Mouse (Mus musculus) C2C12 (cell line): ENCODE measurements around the gene Hyal1. TPM values are rescaled to one million over a fixed set of nuclear protein-coding genes. Genes with fewer than 3 reads are reported as not detected.

Source experiments
- H3K27me3 ChIP-seq: one replicate; pipeline ENCODE4 v1.6.1; 2011; ENCODE audit not compliant: control insufficient read depth, insufficient read depth, insufficient read length
- H3K36me3 ChIP-seq: one replicate; pipeline ENCODE4 v1.6.1; 2011; ENCODE audit not compliant: control insufficient read depth, insufficient read depth
- H3K4me3 ChIP-seq: one replicate; pipeline ENCODE4 v1.5.1; 2011; ENCODE audit warnings: mild to moderate bottlenecking, control low read depth; ENCODE audit not compliant: poor library complexity, insufficient read depth, severe bottlenecking
- H3K79me2 ChIP-seq: one replicate; pipeline ENCODE4 v1.6.1; 2011; ENCODE audit not compliant: control insufficient read depth, insufficient read depth
- H3K79me3 ChIP-seq: one replicate; pipeline ENCODE4 v1.6.1; 2011; ENCODE audit warnings: low read depth, control low read depth
- H3ac ChIP-seq: one replicate; pipeline ENCODE3; 2011; ENCODE audit warnings: low read depth; ENCODE audit not compliant: control insufficient read depth, insufficient read length
- CEBPB ChIP-seq: IDR thresholded peaks from one replicate; pipeline ENCODE4 v1.6.1; 2011; ENCODE audit warnings: low read depth, mild to moderate bottlenecking, control low read depth, moderate library complexity
- CTCF ChIP-seq: IDR thresholded peaks from one replicate; pipeline ENCODE4 v1.5.1; 2011; ENCODE audit not compliant: control insufficient read depth, insufficient read depth, insufficient read length
- FOSL1 ChIP-seq: IDR thresholded peaks from one replicate; pipeline ENCODE4 v1.8.0; 2011; ENCODE audit warnings: mild to moderate bottlenecking, low read length; ENCODE audit not compliant: poor library complexity, insufficient read depth, severe bottlenecking
- MAX ChIP-seq: IDR thresholded peaks from one replicate; pipeline ENCODE4 v1.6.1; 2011; ENCODE audit warnings: mild to moderate bottlenecking, control low read depth
- MYOD1 ChIP-seq: IDR thresholded peaks from one replicate; pipeline ENCODE4 v1.6.1; 2011; ENCODE audit warnings: low read depth; ENCODE audit not compliant: control insufficient read depth, insufficient read length
- MYOG ChIP-seq: IDR thresholded peaks from one replicate; pipeline ENCODE4 v1.6.1; 2011; ENCODE audit not compliant: control insufficient read depth, insufficient read length; ENCODE audit errors: extremely low read depth
- USF1 ChIP-seq: IDR thresholded peaks from one replicate; pipeline ENCODE4 v1.6.1; 2011; ENCODE audit warnings: low read depth, mild to moderate bottlenecking, control low read depth, moderate library complexity
- polyA plus RNA-seq: library from polyadenylated mRNA; unstranded; fragments of >200 nt; fragmentation: generic; extraction: Trizol; gene quantifications from one replicate; pipeline ENCODE4 v1.2.1, GENCODE M21; 2012; ENCODE audit warnings: missing spikeins

Gene Hyal1
- polyA plus RNA-seq, 1 experiment = 1.2 TPM

DNA sequence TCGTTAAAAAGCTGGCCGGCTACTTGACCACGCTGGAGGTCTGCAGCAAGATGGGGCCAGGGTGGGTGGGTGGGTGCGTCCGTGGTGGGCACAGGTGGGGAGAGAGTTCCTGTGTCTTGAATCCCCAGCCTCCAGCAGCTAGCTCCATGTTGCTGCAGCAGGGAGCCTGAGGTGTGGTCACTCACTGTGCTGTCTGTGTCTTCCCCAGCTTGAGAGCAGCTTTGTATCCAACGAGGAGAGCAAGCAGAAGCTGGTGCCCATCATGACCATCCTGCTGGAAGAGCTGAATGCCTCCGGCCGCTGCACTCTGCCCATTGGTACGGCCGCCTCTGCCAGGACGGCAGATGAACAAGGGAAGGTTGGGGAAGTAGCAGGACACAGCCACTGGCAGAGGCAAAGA, 33.4 kb upstream of the Hyal1 start:
- Histone ChIP-seq H3K27me3 (no peaks in the 10 kb centered on the region), H3K79me2 (no peaks in the 10 kb centered on the region), H3ac (no peak overlapping the region), H3K79me3 (no peaks in the 10 kb centered on the region), H3K4me3 (no peak overlapping the region), H3K36me3 (peaks cover 7% of the 10 kb centered on the region)
- no peak for TF ChIP-seq CTCF
- no peak for TF ChIP-seq MYOD1
- TF ChIP-seq MYOG = no peak

DNA sequence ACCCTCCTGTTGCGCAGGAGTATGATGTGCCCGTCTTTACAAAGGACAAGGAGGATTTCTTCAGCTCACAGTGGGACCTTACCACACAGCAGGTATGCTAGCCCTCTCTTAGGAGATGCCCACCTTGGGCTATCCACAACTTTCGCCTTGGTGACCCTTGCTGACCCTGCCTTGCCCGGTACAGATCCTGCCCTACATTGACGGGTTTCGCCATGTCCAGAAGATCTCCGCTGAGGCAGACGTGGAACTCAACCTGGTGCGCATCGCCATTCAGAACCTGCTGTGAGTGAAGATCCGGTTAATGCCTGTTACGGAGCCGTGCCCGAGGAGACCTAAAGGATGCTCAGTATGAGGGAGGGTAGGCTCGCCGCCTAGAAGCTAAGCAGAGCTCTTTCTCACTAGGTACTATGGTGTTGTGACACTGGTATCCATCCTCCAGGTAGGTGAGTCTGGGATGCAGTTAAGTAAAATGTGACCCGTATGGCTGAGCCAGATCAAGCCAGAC, 32.5 kb upstream of the Hyal1 start:
- Histone ChIP-seq H3K79me3 (no peaks in the 10 kb centered on the region), H3ac (no peak overlapping the region), H3K27me3 (no peaks in the 10 kb centered on the region), H3K4me3 (no peak overlapping the region), H3K36me3 (no peaks in the 10 kb centered on the region), H3K79me2 (no peaks in the 10 kb centered on the region)
- no peak for TF ChIP-seq MAX
- no peak for TF ChIP-seq CTCF
- no peak for TF ChIP-seq USF1
- no peak for TF ChIP-seq MYOG
- no peak for TF ChIP-seq CEBPB
- TF ChIP-seq FOSL1 = no peak

DNA sequence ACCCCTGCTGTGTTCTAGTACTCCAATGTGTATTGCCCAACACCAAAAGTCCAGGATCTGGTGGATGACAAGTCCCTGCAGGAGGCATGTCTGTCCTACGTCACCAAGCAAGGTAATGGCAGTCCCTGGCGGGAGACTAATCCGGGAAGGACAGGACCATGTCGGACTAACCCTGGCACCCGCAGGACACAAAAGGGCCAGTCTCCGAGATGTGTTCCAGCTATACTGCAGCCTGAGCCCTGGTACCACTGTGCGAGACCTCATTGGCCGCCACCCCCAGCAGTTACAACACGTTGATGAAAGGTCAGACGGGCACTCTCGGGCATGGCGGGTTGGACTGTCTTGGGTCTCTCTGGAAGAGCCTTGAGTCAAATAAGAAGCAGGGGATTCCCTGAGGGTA, 32.0 kb upstream of the Hyal1 start:
- TF ChIP-seq CEBPB (no peak), MYOG (no peak), USF1 (no peak), FOSL1 (no peak), CTCF (no peak), MYOD1 (no peak), MAX (no peak)
- no peaks in the 10 kb centered on the region for H3K79me2 ChIP-seq

DNA sequence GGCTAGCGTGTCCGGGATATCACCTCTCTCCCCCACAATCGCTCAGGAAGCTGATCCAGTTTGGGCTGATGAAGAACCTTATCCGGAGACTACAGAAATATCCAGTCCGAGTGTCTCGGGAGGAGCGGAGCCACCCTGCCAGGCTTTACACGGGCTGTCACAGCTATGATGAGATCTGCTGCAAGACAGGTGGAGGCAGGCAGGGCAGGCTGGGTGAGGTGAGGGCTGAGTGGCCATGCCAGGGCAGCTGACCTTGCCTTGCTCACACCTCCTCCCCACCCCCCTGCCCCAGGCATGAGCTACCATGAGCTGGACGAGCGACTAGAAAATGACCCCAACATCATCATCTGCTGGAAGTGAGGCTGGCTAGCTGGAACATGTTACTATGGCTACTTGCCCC, 31.5 kb upstream of the Hyal1 start:
- Histone ChIP-seq H3K4me3 (no peak overlapping the region), H3K79me3 (no peaks in the 10 kb centered on the region), H3K36me3 (no peaks in the 10 kb centered on the region), H3K27me3 (no peaks in the 10 kb centered on the region), H3K79me2 (no peaks in the 10 kb centered on the region), H3ac (no peak overlapping the region)
- no peak for TF ChIP-seq CTCF
- TF ChIP-seq CEBPB = no peak
- no peak for TF ChIP-seq MYOG

More for the DNA sequence above, 32.0 kb upstream of the Hyal1 start:
- Histone ChIP-seq H3K36me3 (no peaks in the 10 kb centered on the region), H3ac (no peak overlapping the region), H3K79me3 (no peaks in the 10 kb centered on the region), H3K4me3 (no peak overlapping the region), H3K27me3 (no peaks in the 10 kb centered on the region)

DNA sequence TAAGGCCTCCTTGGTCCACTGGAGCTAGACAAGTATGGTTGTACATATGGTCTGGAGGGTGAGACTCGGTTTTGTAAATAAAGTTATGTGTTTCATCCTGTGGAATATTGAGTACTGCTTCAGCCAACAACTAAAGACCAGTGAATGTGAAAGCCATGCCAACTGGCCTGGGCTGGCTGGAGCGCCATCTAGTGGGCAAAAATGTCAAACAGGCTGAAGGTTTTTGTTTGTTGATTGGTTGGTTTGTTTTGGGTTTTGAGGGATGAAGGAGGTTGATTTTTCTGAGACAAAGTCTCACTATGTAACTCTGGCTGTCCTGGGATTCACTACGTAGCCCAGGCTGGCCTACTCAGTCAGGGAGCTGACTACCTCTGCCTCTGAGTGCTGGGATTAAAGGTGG, 31.1 kb upstream of the Hyal1 start:
- Histone ChIP-seq H3ac (no peak overlapping the region), H3K79me3 (no peaks in the 10 kb centered on the region), H3K27me3 (no peaks in the 10 kb centered on the region), H3K79me2 (no peaks in the 10 kb centered on the region), H3K4me3 (no peak overlapping the region), H3K36me3 (no peaks in the 10 kb centered on the region)
- TF ChIP-seq MYOD1 = no peak
- peak; percentile 36 for TF ChIP-seq CTCF

DNA sequence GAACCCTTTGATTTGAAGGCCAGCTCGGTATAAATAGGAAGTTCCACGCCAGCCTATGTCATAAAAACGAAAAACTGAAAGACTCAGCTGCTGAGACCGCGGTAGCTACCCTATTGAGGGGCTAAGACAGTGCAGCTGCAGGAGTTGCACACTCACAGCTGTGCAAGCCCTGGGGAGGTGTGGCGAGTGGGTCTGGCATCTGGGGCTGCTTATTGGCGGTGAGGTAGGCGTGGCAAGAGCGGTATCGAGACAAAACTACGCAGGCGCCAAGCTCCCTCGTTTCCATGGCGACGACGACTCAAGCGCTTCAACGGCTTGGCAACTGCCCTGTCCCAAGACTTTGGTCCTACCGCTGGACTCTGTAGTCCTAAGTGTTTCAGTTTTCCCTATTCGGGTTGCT, 29.7 kb upstream of the Hyal1 start, which contains the start of gene Zmynd10:
Gene Zmynd10 (plus strand): TSS at position 273 of the 400 bp plus-strand sequence.
- Histone ChIP-seq H3ac (no peak within 1 kb of the TSS), H3K79me3 (no peaks in the 10 kb centered on the region), H3K27me3 (no peaks in the 10 kb centered on the region), H3K4me3 (no peak within 1 kb of the TSS), H3K79me2 (peaks cover 5% of the 10 kb centered on the region), H3K36me3 (no peaks in the 10 kb centered on the region)
- TF ChIP-seq FOSL1 (no peak), MAX (no peak), USF1 (no peak), CTCF (no peak), MYOG (no peak), CEBPB (no peak), MYOD1 (no peak)
